Mouse (Mus musculus): ENCODE results near the gene 9230104L09Rik.

DNA sequence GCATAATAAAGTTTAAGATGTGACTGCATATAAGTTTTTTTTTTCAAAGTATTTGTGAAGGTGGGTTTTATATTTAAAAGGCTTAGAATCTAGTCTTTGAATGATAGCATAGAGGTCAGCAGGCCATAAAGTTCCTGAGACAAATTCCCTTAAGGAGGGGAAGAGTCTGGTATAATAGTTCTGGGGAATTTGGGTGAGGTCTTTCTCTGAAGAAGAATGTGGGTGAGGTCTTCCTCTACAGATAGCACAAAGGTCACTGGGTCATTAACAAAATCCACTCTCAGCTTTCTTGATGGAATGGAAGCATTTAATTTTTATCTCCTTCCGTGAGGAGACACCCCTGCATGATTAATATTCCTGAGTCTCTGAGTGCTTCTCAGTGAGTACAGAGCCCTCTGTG lies 38.9 kb downstream of the 9230104L09Rik start:
- TF ChIP-seq NRF1 (IDR thresholded peaks at IDR 0.05; ENCODE audit: low read depth, low read length) (no peak), CTCF (conservative IDR thresholded peaks at IDR 0.05 in 1 of 2, IDR thresholded peaks at IDR 0.05 in 1 of 2; ENCODE audit: low read depth in 2 of 2, low read length in 2 of 2) (no peak), EP300 (IDR thresholded peaks at IDR 0.05; ENCODE audit: low read length) (no peak), ZKSCAN1 (IDR thresholded peaks at IDR 0.05; ENCODE audit: borderline replicate concordance, low read depth, low read length) (no peak), UBTF (IDR thresholded peaks at IDR 0.05; ENCODE audit: low read depth, low read length) (no peak), MEF2A (IDR thresholded peaks at IDR 0.05; ENCODE audit: borderline replicate concordance, low read depth, low read length) (no peak), NELFE (IDR thresholded peaks at IDR 0.05; ENCODE audit: low read depth, low read length) (no peak), PAX5 (IDR thresholded peaks at IDR 0.05; ENCODE audit: low read length) (no peak)

All from CH12.LX (cell line).